Comparison of ENCODE assay signal across 19 mouse cellular contexts in the genomic region with DNA sequence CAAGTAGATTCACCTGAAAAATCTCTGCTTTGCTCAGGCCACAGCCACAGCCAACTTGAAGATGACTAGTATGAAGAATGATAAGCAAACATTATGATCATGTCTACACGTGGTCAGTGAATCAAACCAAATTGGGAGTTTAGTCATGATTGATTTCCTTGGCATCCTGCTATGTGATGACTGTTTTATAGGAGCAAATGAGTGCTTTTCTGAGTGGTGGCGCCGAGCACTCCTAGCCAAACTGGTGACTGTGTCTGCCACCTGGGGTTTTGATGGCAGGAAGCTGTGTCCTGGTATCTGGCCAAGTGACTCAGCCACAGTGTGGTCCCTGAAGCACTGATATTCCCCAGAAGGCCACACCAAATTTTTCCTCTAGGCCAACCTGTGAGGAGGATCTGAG.
A peak's percentile ranks its signal among the peaks of the same experiment; 100 is the strongest.
DNase-seq lines count a peak whose midpoint lies in the region; ATAC-seq lines count a peak whose summit lies in the region.
"Had no signal": no experiment of that assay in that cellular context is flagged by ENCODE, and none has a peak within 500 bp of the region (broad histone marks: within the 10 kb centered on the region; RNA-seq: fewer than 3 reads in every experiment).

No protein-coding gene starts in this region.

- no peaks in the 10 kb centered on the region for H3K27me3 ChIP-seq in hindbrain, embryonic 16.5 days (replicated peaks; ENCODE audit: control insufficient read depth, insufficient read depth, low read length)
- H3K27me3 ChIP-seq in forebrain, embryonic 15.5 days, result no peaks in the 10 kb centered on the region
- H3K27me3 ChIP-seq: CH12.LX; hindbrain, embryonic 15.5 days; limb, embryonic 15.5 days had no signal

- no peak for DNase-seq in frontal cortex, postnatal 10 days (ENCODE audit: low spot score in 2 of 2)
- DNase-seq in 3134 (ENCODE audit: extremely low read depth, insufficient read length, low spot score), result peak; percentile 78
- peak; percentile 34 for DNase-seq in MN1 (ENCODE audit: low spot score)
- peak; percentile 58 to 71 for DNase-seq in adrenal gland, postnatal 36 days
- DNase-seq in thymus, postnatal 4 days, result no peak
- DNase-seq: kidney, adult 2 months; liver, postnatal 0 days; lung, postnatal 36 days; midbrain, embryonic 14.5 days; thymus, adult 2 months had no signal

- 68% methylated on average over 3 of the region's 3 CpGs for WGBS in hindbrain, embryonic 16.5 days
- 58% methylated on average over 3 of the region's 3 CpGs for WGBS in forebrain, embryonic 15.5 days

- H3K4me3 ChIP-seq in hindbrain, embryonic 16.5 days (ENCODE audit: low read length), result no peak overlapping the region
- no peak overlapping the region for H3K4me3 ChIP-seq in forebrain, embryonic 15.5 days
- H3K4me3 ChIP-seq: embryonic facial prominence, embryonic 10.5 days; erythroblast, embryonic 14.5 days; hindbrain, embryonic 15.5 days; limb, embryonic 15.5 days had no signal

- no peaks in the 10 kb centered on the region for H3K9me3 ChIP-seq in hindbrain, embryonic 16.5 days (ENCODE audit: control insufficient read depth, low read length)
- H3K9me3 ChIP-seq in forebrain, embryonic 15.5 days, result no peaks in the 10 kb centered on the region
- H3K9me3 ChIP-seq: embryonic facial prominence, embryonic 10.5 days; hindbrain, embryonic 15.5 days; limb, embryonic 15.5 days had no signal

- H3K4me2 ChIP-seq in hindbrain, embryonic 16.5 days (ENCODE audit: low read length), result no peak overlapping the region
- H3K4me2 ChIP-seq in forebrain, embryonic 15.5 days (replicated peaks), result no peak overlapping the region
- H3K4me2 ChIP-seq: heart, embryonic 11.5 days; hindbrain, embryonic 15.5 days; limb, embryonic 15.5 days had no signal

- H3K4me1 ChIP-seq in hindbrain, embryonic 16.5 days (ENCODE audit: control insufficient read depth, insufficient read depth, low read depth, low read length), result no peaks in the 10 kb centered on the region
- H3K4me1 ChIP-seq in forebrain, embryonic 15.5 days, result no peaks in the 10 kb centered on the region
- H3K4me1 ChIP-seq: hindbrain, embryonic 15.5 days; limb, embryonic 15.5 days had no signal

- no peaks in the 10 kb centered on the region for H3K36me3 ChIP-seq in hindbrain, embryonic 16.5 days (ENCODE audit: control insufficient read depth, insufficient read depth, low read length)
- H3K36me3 ChIP-seq in forebrain, embryonic 15.5 days, result no peaks in the 10 kb centered on the region
- H3K36me3 ChIP-seq: embryonic facial prominence, embryonic 10.5 days; hindbrain, embryonic 15.5 days; limb, embryonic 15.5 days had no signal

- H3K9ac ChIP-seq in hindbrain, embryonic 16.5 days (ENCODE audit: low read depth, low read length), result no peak overlapping the region
- H3K9ac ChIP-seq in forebrain, embryonic 15.5 days (replicated peaks), result no peak overlapping the region
- H3K9ac ChIP-seq: hindbrain, embryonic 15.5 days; limb, embryonic 15.5 days; liver, postnatal 0 days had no signal

- no peak overlapping the region for H3K27ac ChIP-seq in hindbrain, embryonic 16.5 days (ENCODE audit: low read depth, low read length)
- no peak overlapping the region for H3K27ac ChIP-seq in forebrain, embryonic 15.5 days (replicated peaks)
- H3K27ac ChIP-seq: embryonic facial prominence, embryonic 10.5 days; hindbrain, embryonic 15.5 days; limb, embryonic 15.5 days had no signal

- peak; percentile 38; the same call in 1 of the 2 replicates for ATAC-seq in frontal cortex, adult (ENCODE audit: low TSS enrichment)
- no peak for ATAC-seq in hindbrain, embryonic 16.5 days
- no peak for ATAC-seq in forebrain, embryonic 15.5 days (replicated peaks)
- ATAC-seq: liver, postnatal 0 days had no signal

Comparison
In these comparisons a context has a peak if more than half of its experiments do, and no peak if none do; other contexts are left out.
1. DNase-seq: peak in 3134 (single experiment), MN1 (single experiment) and adrenal gland, postnatal 36 days (2 of 2); none in frontal cortex, postnatal 10 days (0 of 2) and thymus, postnatal 4 days (single experiment).